Mouse (Mus musculus): Measurements from ENCODE around the gene Zfp981.
"Not testable (repeated sequence)": the region's sequence is repeated elsewhere in the genome, so short reads cannot be mapped to it uniquely, and the experiment has no call there.

Zfp981 gene

DNA sequence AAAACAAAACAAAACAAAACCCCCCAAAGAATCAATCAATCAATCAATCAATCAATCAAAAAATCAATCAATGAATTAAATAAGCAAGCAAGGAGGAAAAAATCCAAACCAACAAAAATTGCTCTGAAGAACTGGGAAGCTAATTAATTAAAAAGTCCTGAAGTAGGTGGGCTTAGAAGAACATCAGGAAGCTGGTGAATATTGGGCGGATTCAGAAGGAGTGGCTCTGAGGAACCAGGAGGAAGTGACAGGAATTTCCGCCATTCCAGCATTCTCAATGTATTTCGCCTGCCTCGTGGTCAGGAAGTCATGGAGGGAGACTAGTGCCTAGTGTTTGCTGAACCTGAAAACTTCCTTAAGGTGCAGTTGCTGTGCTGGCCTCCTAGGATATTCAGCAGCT lies at the start of gene Zfp981:
TSS of gene Zfp981 (plus strand) at position 301 of the 400 bp plus-strand sequence.
- TF ChIP-seq GATA4 (IDR thresholded peaks at IDR 0.05; ENCODE audit: insufficient replicate concordance, low read length) = not testable (repeated sequence)

DNA sequence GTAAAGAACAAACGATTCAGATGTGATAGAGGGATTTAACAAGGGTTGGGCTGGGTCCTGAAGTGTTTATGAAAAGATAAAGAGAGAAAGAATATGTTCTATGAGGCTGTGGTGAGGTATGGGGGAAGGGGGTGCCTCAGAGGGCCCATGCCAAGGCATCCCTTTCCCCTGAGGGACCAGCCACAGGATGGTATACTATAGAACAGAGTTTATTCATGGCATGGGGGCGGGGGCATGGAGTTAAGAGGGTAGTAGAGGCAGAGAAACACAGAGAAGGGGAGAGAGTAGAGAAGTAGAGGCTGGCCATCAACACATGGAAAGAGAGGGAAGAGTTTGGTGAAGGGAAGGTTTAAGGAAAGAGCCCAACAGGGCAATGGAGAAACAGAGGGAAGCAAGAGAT lies 46.9 kb upstream of the Zfp981 start:
- TF ChIP-seq GATA4 (IDR thresholded peaks at IDR 0.05; ENCODE audit: insufficient replicate concordance, low read length) = no peak

GRCm38 (mm10) chr4:146455321-146455721 lies 46.5 kb upstream of the Zfp981 start:
- no peak for TF ChIP-seq GATA4 (IDR thresholded peaks at IDR 0.05; ENCODE audit: insufficient replicate concordance, low read length)

DNA sequence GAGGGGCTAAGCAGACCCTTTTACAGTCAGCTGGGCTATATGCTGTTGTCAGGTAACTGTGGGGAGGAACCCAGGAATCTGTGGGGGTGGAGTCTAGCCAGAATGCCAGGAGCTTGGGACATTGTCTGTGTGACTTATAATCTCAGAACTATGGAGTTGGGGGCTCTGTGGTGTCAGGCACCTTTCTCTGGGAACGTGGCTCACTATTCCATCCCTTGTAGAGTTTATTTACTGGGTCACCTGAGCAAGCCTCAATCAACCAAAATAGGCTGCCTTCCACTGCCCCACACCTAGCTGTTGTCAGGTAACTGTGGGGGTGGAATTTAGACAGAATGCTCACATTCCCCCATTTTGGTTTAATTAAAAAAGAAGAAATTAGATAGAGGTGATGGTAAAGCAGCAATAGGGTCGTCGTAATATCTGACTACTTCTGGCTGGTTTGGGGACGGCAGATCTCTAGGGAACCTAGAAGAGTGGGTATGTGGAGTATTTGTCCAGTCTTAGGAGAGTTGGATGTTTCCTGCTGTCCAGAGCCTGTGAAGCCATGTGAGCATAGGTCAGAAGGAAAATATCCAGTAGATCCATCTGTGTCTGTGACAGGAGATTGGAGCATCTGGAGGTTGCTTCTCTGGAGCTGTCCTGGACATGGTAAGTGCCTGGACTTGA lies 45.6 kb upstream of the Zfp981 start:
- no peak for TF ChIP-seq GATA4 (IDR thresholded peaks at IDR 0.05; ENCODE audit: insufficient replicate concordance, low read length)

DNA sequence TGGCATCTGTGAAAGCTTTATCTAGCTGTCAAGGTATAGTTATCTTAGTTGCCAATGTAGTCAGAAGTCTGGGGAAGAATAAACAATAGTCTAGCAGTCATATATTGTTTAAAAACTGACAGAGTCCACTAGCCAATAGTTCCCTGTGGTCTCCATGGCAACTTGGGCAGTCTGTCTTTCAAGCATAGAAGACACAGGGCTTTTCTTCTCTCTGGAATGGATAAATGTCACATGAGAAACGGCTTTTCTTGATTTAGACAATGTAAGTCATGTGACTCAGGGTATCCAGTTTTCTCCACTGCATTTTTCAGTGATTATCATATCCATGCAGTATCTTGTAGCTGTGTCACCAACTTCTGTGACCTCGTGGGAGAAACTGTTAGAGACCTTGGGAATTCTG lies 44.7 kb upstream of the Zfp981 start:
- no peak for TF ChIP-seq GATA4 (IDR thresholded peaks at IDR 0.05; ENCODE audit: insufficient replicate concordance, low read length)

- no peak for TF ChIP-seq GATA4 (IDR thresholded peaks at IDR 0.05; ENCODE audit: insufficient replicate concordance, low read length)
Observed at GRCm38 (mm10) chr4:146457720-146458119, 44.1 kb upstream of the Zfp981 start.

DNA sequence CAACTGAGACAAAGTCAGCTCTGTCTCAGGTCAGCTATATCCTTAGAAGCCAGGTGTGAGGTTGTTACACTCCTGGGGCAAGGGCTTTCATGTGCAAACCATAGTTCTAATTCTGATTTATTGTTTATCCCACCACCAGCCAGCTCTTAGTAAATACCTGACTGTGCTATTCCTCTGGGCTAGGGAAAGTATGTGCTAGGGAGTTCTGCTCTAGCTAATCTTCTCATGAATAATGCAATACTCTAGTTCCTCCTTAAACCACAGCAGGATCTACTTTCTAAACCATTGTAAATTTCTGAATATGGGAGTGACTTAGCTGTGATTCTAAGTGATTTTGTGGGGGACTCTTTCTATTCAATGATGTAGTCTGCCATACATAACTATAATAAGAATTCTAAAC lies 9.4 kb upstream of the Zfp981 start:
- TF ChIP-seq GATA4 (IDR thresholded peaks at IDR 0.05; ENCODE audit: insufficient replicate concordance, low read length) = no peak

DNA sequence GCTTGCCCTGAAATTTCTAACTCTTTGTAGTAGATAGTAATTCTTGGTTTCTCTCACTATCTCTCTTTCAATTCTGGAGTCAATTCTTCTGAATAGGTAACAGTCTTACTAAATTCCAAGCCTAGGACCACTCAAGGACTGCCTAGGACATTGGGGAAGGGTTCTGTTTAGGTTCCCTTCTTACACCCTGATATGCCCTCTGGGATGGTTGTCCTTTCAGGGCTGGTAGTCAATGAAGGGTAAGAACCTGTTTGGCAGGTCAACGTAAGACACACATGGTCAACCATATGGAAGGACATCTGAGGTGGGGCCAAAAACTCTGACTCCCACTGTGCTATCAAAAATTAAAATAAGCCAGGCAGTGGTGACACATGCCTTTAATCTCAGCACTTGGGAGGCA lies 9.0 kb upstream of the Zfp981 start:
- TF ChIP-seq GATA4 (IDR thresholded peaks at IDR 0.05; ENCODE audit: insufficient replicate concordance, low read length) = no peak

DNA sequence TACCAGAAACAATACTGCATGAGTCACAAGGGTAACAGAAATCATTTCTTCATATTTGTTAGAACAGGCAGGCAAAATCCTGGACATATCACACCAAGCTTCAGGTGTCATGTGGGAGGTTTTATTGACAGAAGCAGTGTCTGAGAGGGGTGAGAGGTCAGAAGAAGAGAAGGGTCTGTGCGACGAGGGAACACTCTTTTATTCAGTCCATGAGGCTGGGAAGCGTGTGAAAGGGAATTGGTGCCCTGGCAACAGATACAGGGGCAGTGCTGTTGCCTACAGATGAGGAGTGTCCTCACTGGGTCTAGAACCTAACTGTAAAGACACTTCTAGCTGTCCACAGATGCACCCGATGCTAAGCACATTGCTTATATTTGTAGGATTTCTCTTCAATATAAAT lies 6.8 kb upstream of the Zfp981 start:
- no peak for TF ChIP-seq GATA4 (IDR thresholded peaks at IDR 0.05; ENCODE audit: insufficient replicate concordance, low read length)

DNA sequence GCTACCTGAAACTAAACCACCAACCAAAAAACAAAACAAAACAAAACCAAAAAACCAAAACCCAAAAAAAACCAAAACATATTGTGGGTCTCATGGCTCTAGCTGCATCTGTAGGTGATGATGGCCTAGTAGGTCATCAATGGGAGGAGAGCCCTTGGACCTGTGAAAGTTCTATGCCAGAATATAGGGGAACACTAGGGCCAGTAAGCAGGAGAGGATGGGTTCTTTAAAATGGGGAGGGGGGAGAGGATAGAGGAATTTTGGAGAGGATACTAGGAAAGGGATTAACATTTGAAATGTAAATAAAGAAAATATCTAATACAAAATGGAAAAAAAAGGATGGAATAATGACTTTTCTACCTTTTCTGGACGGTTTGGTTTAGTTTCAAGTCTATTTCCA lies 14.6 kb downstream of the Zfp981 start:
- no peak for TF ChIP-seq GATA4 (IDR thresholded peaks at IDR 0.05; ENCODE audit: insufficient replicate concordance, low read length)

- TF ChIP-seq GATA4 (IDR thresholded peaks at IDR 0.05; ENCODE audit: insufficient replicate concordance, low read length) = no peak
Observed at GRCm38 (mm10) chr4:146520723-146521122, 18.9 kb downstream of the Zfp981 start.

DNA sequence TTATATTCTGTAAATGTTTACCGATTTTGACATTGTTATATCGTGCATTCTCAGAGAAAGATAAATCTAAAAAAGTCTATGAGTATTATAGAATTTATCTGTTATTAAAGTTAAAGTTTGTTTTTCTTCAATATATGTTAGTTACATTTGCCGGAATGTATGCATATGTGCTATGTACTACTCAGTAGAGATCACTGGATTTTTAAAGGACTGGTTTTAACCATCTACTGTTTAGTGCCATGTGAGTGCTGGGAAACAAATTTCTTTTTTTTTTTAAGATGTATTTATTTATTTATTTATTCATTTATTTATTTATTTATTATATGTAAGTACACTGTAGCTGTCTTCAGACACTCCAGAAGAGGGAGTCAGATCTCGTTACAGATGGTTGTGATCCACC lies 32.7 kb downstream of the Zfp981 start:
- no peak for TF ChIP-seq GATA4 (IDR thresholded peaks at IDR 0.05; ENCODE audit: insufficient replicate concordance, low read length)

- no peak for TF ChIP-seq GATA4 (IDR thresholded peaks at IDR 0.05; ENCODE audit: insufficient replicate concordance, low read length)
Observed at GRCm38 (mm10) chr4:146535883-146536282, 34.1 kb downstream of the Zfp981 start.
